Mouse (Mus musculus) forebrain, embryonic 16.5 days (tissue): Measurements from ENCODE around the gene Samd4b. TPM values are rescaled to one million over a fixed set of nuclear protein-coding genes. Genes with fewer than 3 reads are reported as not detected.
A peak's percentile ranks its signal among the peaks of the same experiment; 100 is the strongest.

Experiments
- ATAC-seq: fragments of 200-750 bp; cut with Nextera tagmentation; 2 replicates; pipeline ENCODE4 v1.8.0; 2017; ENCODE audit warnings: mild to moderate bottlenecking, moderate library complexity
- H3K27ac ChIP-seq: fragments of 300-500 bp; sonication (generic); 2 replicates; pipeline ENCODE4 v1.5.1; 2014; ENCODE audit warnings: low read length, control low read depth
- H3K27me3 ChIP-seq: fragments of 300-500 bp; sonication (generic); replicated peaks from 2 replicates; pipeline ENCODE4 v1.6.1; 2014; ENCODE audit warnings: low read length; ENCODE audit not compliant: control insufficient read depth, insufficient read depth
- H3K36me3 ChIP-seq: fragments of 300-500 bp; sonication (generic); 2 replicates; pipeline ENCODE4 v1.6.1; 2014; ENCODE audit not compliant: control insufficient read depth, insufficient read depth
- H3K4me1 ChIP-seq: fragments of 300-500 bp; sonication (generic); replicated peaks from 2 replicates; pipeline ENCODE4 v1.6.1; 2014; ENCODE audit warnings: low read length; ENCODE audit not compliant: control insufficient read depth, insufficient read depth
- H3K4me2 ChIP-seq: fragments of 300-500 bp; sonication (generic); 2 replicates; pipeline ENCODE4 v1.6.1; 2014; ENCODE audit warnings: mild to moderate bottlenecking, low read length, control low read depth
- H3K4me3 ChIP-seq: fragments of 300-500 bp; sonication (generic); replicated peaks from 2 replicates; pipeline ENCODE4 v1.5.1; 2014; ENCODE audit warnings: mild to moderate bottlenecking, low read length, control low read depth
- H3K9ac ChIP-seq: fragments of 300-500 bp; sonication (generic); replicated peaks from 2 replicates; pipeline ENCODE4 v1.6.1; 2014; ENCODE audit warnings: low read depth, low read length, control low read depth
- H3K9me3 ChIP-seq: fragments of 300-500 bp; sonication (generic); 2 replicates; pipeline ENCODE4 v1.6.1; 2016; ENCODE audit warnings: low read length; ENCODE audit not compliant: control insufficient read depth
- WGBS: fragments of 180-500 bp; shearing (Covaris S2); extraction: QIAGEN DNeasy Blood & Tissue Kit; methylation state at CpG from one replicate; pipeline ENCODE4 v1.1.7; 2014; 5-methylcytosine and 5-hydroxymethylcytosine counted together
- polyA plus RNA-seq: library from polyadenylated mRNA; unstranded; fragments of >200 nt; fragmentation: Nextera tagmentation; extraction: Ambion mirVana; gene quantifications from 2 replicates; pipeline ENCODE4 v1.2.1, GENCODE M21; 2015

The Samd4b gene
- polyA plus RNA-seq, 1 experiment from 2014 or later: 25.3 TPM

GRCm38 (mm10) chr7:28451531-28452360 is 146.2 kb downstream of the Samd4b start, which contains the start of gene Lrfn1:
Gene Lrfn1 (plus strand): TSS chr7:28451980.
- no peaks in the 10 kb centered on the region for H3K27me3 ChIP-seq
- WGBS: under 1% methylated on average over 47 of the region's 97 CpGs
- peaks cover 15% of the 10 kb centered on the region for H3K4me1 ChIP-seq
- H3K27ac ChIP-seq: peak within 1 kb of the TSS; percentile 12; the same call in 1 of the 2 replicates
- peaks cover 15% of the 10 kb centered on the region; the same call in 1 of the 2 replicates for H3K36me3 ChIP-seq
- H3K9ac ChIP-seq: peak within 1 kb of the TSS; percentile 92
- H3K4me2 ChIP-seq: peak within 1 kb of the TSS; percentile 68
- ATAC-seq: peak; percentile 64
- H3K4me3 ChIP-seq: peak within 1 kb of the TSS; percentile 85
- H3K9me3 ChIP-seq: no peaks in the 10 kb centered on the region

DNA sequence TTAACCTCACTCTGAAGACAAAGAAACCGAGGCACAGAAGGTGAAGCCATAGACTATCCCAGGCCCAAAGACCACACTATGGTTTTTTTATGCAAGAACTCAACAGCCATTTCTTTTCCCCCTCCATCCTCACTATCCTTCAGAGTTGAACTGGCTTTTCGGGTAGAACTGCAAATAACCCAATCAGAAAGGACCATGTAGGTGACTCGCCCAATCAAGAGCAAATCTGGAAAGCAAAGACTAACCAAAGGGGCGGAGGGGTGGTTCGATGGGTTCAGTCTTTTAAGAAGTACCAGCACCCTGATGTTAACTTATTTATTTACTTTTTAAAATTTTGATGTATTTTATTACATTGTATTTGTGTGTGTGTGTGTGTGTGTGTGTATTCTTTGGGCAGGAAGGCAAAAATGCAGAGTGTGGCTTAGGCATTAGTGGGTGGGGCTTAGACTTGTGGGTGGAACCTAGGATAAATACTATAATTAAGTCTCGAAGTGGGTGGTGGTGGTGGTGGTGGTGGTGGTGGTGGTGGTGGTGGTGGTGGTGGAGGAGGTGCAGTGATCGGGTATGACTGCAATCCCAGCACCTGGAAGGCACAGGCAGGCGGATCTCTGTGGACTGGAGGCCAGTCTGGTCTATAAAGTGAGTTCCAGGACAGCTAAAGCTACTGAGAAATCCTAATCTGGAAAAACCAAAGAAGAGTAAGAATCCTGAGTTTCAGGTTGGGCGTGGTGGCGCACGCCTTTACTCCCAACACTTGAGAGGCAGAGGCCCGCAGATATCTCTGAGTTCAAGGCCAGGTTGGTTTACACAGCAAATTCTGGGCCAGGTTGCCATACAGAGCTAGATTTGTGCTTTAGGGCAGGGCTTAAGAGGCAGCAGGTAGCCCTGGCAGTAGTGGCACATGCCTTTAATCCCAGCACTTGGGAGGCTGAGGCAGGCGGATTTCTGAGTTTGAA is 149.8 kb downstream of the Samd4b start:
- Histone ChIP-seq H3K9ac (no peak overlapping the region), H3K4me2 (no peak overlapping the region), H3K27ac (no peak overlapping the region), H3K36me3 (no peaks in the 10 kb centered on the region), H3K4me1 (peaks cover 10% of the 10 kb centered on the region), H3K27me3 (0 out of 2 replicates have a peak, but pooled peaks cover 2% of the 10 kb centered on the region), H3K4me3 (no peak overlapping the region), H3K9me3 (no peaks in the 10 kb centered on the region)
- WGBS: 73% methylated on average over 13 of the region's 13 CpGs
- ATAC-seq: no peak

DNA sequence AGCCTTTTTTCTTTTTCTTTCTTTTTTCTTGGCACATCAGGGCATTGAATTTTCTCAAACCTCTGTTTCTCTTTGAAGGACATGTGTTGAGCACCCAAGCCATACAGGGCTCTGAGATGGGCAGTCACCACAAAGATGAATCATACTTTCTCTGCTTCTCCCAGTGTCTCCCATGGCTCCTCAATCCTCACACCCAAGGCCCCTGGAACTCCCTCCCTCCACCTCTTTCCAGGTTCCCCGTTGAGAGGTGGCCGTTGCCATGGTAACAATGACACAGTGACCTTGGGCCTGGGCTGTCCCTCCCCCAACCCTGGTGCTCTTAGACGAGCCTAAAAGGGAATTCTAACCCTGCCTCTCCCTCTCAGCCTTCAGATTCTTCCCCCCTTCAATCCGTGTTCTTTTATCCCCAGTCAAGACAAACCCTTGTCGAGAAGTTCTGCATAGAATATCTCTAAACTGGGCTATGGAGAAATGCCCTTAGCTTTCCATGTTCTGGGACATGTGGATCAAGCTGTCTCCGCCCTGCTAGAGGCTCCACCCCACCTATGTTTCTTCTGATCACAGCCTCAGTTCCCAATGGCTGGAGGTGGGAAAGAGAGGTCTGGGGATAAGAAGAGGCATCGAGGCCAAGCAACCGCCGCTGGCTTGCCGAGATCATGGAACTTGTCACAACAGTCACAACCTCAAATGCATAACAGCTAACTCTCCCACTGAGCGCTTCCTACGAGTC is 150.7 kb downstream of the Samd4b start:
- ATAC-seq: no peak
- no peak overlapping the region for H3K4me3 ChIP-seq
- H3K27ac ChIP-seq: no peak overlapping the region
- H3K9me3 ChIP-seq: no peaks in the 10 kb centered on the region
- WGBS: 20% methylated on average over 12 of the region's 12 CpGs
- H3K36me3 ChIP-seq: no peaks in the 10 kb centered on the region
- no peak overlapping the region for H3K4me2 ChIP-seq
- no peak overlapping the region for H3K9ac ChIP-seq
- 0 out of 2 replicates have a peak, but pooled peaks cover 2% of the 10 kb centered on the region for H3K27me3 ChIP-seq
- H3K4me1 ChIP-seq: peaks cover 2% of the 10 kb centered on the region; the same call in 1 of the 2 replicates

- Histone ChIP-seq H3K9me3 (no peaks in the 10 kb centered on the region), H3K36me3 (no peaks in the 10 kb centered on the region), H3K4me2 (no peak overlapping the region), H3K4me3 (no peak overlapping the region), H3K27ac (no peak overlapping the region), H3K9ac (no peak overlapping the region), H3K4me1 (peaks cover 2% of the 10 kb centered on the region; the same call in 1 of the 2 replicates), H3K27me3 (0 out of 2 replicates have a peak, but pooled peaks cover 2% of the 10 kb centered on the region)
- ATAC-seq: no peak
- 6% methylated on average over 12 of the region's 12 CpGs for WGBS
Measured at GRCm38 (mm10) chr7:28446446-28446845, 151.5 kb downstream of the Samd4b start.

- H3K36me3 ChIP-seq: no peaks in the 10 kb centered on the region
- 0 out of 2 replicates have a peak, but pooled peaks cover 2% of the 10 kb centered on the region for H3K27me3 ChIP-seq
- peaks cover 2% of the 10 kb centered on the region; the same call in 1 of the 2 replicates for H3K4me1 ChIP-seq
- H3K9me3 ChIP-seq: no peaks in the 10 kb centered on the region
- no peak for ATAC-seq
- H3K4me3 ChIP-seq: no peak overlapping the region
- H3K27ac ChIP-seq: no peak overlapping the region
- 86% methylated on average over 13 of the region's 13 CpGs for WGBS
- no peak overlapping the region for H3K9ac ChIP-seq
- no peak overlapping the region for H3K4me2 ChIP-seq
Measured at GRCm38 (mm10) chr7:28444344-28444974, 153.5 kb downstream of the Samd4b start.

- 52% methylated on average over 4 of the region's 4 CpGs for WGBS
- no peaks in the 10 kb centered on the region for H3K36me3 ChIP-seq
- no peak for ATAC-seq
- no peak overlapping the region for H3K9ac ChIP-seq
- 0 out of 2 replicates have a peak, but pooled peaks cover 2% of the 10 kb centered on the region for H3K27me3 ChIP-seq
- no peak overlapping the region for H3K4me3 ChIP-seq
- no peaks in the 10 kb centered on the region for H3K9me3 ChIP-seq
- H3K4me2 ChIP-seq: no peak overlapping the region
- H3K4me1 ChIP-seq: peaks cover 2% of the 10 kb centered on the region; the same call in 1 of the 2 replicates
- H3K27ac ChIP-seq: no peak overlapping the region
Measured at GRCm38 (mm10) chr7:28442688-28443087, 155.3 kb downstream of the Samd4b start.

DNA sequence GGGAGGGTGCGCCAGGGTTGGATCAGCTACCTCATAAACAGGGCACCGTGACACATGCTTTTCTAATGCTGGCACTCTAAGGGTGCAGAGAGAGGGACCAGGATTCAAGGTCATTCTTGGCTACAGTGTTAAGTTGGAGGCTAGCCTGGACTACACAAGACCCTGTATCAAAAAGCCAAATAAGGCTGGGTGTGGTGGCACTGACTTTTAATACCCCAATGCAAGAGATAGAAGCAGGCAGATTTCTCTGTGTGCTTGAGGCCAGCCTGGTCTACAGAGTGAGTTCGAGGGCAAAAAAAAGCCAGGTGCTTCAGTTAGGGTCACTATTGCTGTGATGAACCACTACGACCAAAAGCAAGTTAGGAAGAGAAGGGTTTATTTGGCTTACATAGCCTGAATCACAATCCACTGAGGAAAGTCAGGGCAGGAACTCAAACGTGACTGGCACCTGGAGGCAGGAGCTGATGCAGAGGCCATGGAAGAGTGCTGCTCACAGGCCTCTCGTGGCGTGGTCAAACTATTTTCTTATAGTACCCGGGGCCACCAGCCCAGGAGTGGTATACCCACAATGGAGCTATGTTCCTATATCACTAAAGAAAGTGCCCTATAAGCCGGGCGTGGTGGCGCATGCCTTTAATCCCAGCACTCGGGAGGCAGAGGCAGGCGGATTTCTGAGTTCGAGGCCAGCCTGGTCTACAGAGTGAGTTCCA is 156.0 kb downstream of the Samd4b start:
- Histone ChIP-seq H3K9ac (no peak overlapping the region), H3K4me2 (no peak overlapping the region), H3K27me3 (0 out of 2 replicates have a peak, but pooled peaks cover 2% of the 10 kb centered on the region), H3K4me3 (no peak overlapping the region), H3K36me3 (no peaks in the 10 kb centered on the region), H3K4me1 (peaks cover 6% of the 10 kb centered on the region), H3K9me3 (no peaks in the 10 kb centered on the region), H3K27ac (no peak overlapping the region)
- 91% methylated on average over 12 of the region's 14 CpGs for WGBS
- ATAC-seq: no peak

DNA sequence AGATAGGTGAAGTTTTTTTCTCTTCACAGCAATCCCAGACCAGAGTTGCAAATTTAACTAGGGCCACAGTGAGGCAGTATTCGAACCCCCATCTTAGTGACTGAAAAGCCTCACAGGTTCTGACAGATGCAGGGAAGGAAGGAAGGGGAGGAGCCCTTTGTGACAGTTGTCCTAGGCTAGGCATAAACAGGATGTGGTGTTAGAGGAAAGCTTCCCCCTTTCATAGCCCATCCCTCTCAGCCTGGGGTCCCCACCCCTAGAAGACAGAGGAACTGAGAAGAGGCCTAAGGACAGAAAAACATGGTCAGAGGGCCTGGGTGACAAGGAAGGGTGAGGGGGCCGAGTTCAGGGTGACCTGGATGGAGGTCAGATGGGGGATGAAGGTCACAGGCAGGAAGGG is 157.2 kb downstream of the Samd4b start:
- 67% methylated on average over 2 of the region's 2 CpGs for WGBS
- no peak overlapping the region for H3K4me2 ChIP-seq
- H3K9me3 ChIP-seq: no peaks in the 10 kb centered on the region
- 0 out of 2 replicates have a peak, but pooled peaks cover under 1% of the 10 kb centered on the region for H3K27me3 ChIP-seq
- no peak overlapping the region for H3K4me3 ChIP-seq
- no peak overlapping the region for H3K27ac ChIP-seq
- H3K9ac ChIP-seq: no peak overlapping the region
- H3K36me3 ChIP-seq: no peaks in the 10 kb centered on the region
- H3K4me1 ChIP-seq: peaks cover 4% of the 10 kb centered on the region; the same call in 1 of the 2 replicates
- ATAC-seq: no peak
